Mouse (Mus musculus): ENCODE results near the gene Ano6. TPM values are rescaled to one million over a fixed set of nuclear protein-coding genes. Genes with fewer than 3 reads are reported as not detected.
A peak's percentile ranks its signal among the peaks of the same experiment; 100 is the strongest.

Ano6 gene
- total and polyA plus RNA-seq, 3 experiments: 14.9 to 27.0 (median 18.4) TPM

DNA sequence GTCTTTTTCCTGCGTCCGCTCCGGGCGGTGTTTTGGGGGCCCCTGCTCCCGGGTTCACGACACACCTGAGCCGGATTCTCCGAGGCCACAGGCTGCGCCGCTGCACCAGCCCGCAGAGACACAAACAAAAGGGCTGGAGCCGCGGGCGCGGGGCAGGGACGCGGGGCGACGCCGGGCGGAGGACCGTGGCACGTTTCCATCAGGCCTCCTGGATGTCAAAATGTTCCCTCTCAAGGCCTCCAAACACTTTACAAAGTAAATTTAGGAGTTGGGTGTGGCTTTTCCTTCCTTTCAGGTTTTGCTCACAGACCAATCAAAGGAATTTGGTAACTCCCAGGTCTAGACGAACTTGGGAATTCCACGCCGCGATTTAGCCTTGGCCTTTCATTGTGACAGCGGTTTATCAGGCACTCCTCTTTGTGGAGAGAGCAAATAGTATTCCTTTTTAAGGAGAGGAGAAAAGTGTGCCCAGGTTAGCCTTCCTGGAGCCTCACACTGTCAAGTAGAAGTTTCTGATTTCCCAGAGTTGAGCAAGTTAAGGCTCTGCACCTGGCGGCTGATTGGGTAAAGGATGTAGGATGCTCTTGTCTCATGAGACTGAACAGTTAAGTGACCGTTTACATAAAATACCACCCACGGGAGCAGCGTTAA is 623 bp downstream of the Ano6 start:
- dilution Hi-C loops (cut with MboI; ENCODE audit: extremely low pct_ligation_motif_present, extremely low pct_unique_long_range_greater_than_20kb, low sequenced_read_pairs): no loop called here
- H3K36me3 ChIP-seq (replicated peaks in 1 of 2; ENCODE audit: control insufficient read depth in 1 of 2, insufficient read depth in 1 of 2, low read length in 1 of 2): peaks cover 0 to 16% of the 10 kb centered on the region in 2 experiments
- TF ChIP-seq TCF12 (IDR thresholded peaks at IDR 0.05; ENCODE audit: low read depth, low read length) (no peak), MAZ (IDR thresholded peaks at IDR 0.05; ENCODE audit: low read depth, low read length) (no peak), ETS1 (conservative IDR thresholded peaks at IDR 0.05; ENCODE audit: low read depth, low read length) (no peak), CTCF (conservative IDR thresholded peaks at IDR 0.05 in 1 of 2, IDR thresholded peaks at IDR 0.05 in 1 of 2; ENCODE audit: low read depth in 2 of 2, low read length in 2 of 2) (no peak), CHD1 (IDR thresholded peaks at IDR 0.05; ENCODE audit: low read depth, low read length) (no peak), USF1 (IDR thresholded peaks at IDR 0.05; ENCODE audit: low read depth, low read length) (no peak), IRF4 (IDR thresholded peaks at IDR 0.05; ENCODE audit: low read depth, low read length) (no peak), E2F4 (IDR thresholded peaks at IDR 0.05; ENCODE audit: insufficient replicate concordance, low read depth, low read length) (no peak), POLR2AphosphoS2 (IDR thresholded peaks at IDR 0.05; ENCODE audit: low read depth, low read length) (no peak)
- in situ Hi-C loops (cut with MboI; ENCODE audit: low pct_ligation_motif_present, low pct_unique_long_range_greater_than_20kb, low sequenced_read_pairs): no loop called here
- no peaks in the 10 kb centered on the region for H3K27me3 ChIP-seq (replicated peaks)
- H3K4me3 ChIP-seq (replicated peaks in 1 of 3; ENCODE audit: low read depth in 2 of 3, low read length in 2 of 3, poor library complexity in 1 of 3): peak overlapping the region; percentile 84 to 91 (median 84)
- H3K4me1 ChIP-seq (ENCODE audit: control insufficient read depth in 1 of 2, insufficient read depth in 2 of 2): peaks cover 12 to 51% of the 10 kb centered on the region in 2 experiments
- peaks cover 4% of the 10 kb centered on the region for H3K9me3 ChIP-seq (replicated peaks; ENCODE audit: low read length)
- peaks cover 40% of the 10 kb centered on the region for H3K79me2 ChIP-seq (replicated peaks; ENCODE audit: control insufficient read depth, extremely low read depth, insufficient read depth, poor library complexity, severe bottlenecking)
- H3K27ac ChIP-seq (ENCODE audit: insufficient read depth, low read depth): peak overlapping the region; percentile 48; the same call in 1 of the 2 replicates
- H3K9ac ChIP-seq (ENCODE audit: insufficient read depth, low read depth): peak overlapping the region; percentile 91
- DNase-seq (ENCODE audit: extremely low read depth): no peak
- peak overlapping the region; percentile 92 for H3K4me2 ChIP-seq (ENCODE audit: insufficient read depth, low read depth, poor library complexity, severe bottlenecking)

- Histone ChIP-seq H3K27me3 (replicated peaks) (no peaks in the 10 kb centered on the region), H3K79me2 (replicated peaks; ENCODE audit: control insufficient read depth, extremely low read depth, insufficient read depth, poor library complexity, severe bottlenecking) (peaks cover 40% of the 10 kb centered on the region), H3K27ac (ENCODE audit: insufficient read depth, low read depth) (peak overlapping the region; percentile 48; the same call in 1 of the 2 replicates), H3K36me3 (replicated peaks in 1 of 2; ENCODE audit: control insufficient read depth in 1 of 2, insufficient read depth in 1 of 2, low read length in 1 of 2) (peaks cover 0 to 13% of the 10 kb centered on the region in 2 experiments), H3K9ac (ENCODE audit: insufficient read depth, low read depth) (peak overlapping the region; percentile 91), H3K4me3 (replicated peaks in 1 of 3; ENCODE audit: low read depth in 2 of 3, low read length in 2 of 3, poor library complexity in 1 of 3) (peak overlapping the region; percentile 84 to 91 (median 84)), H3K9me3 (replicated peaks; ENCODE audit: low read length) (peaks cover 4% of the 10 kb centered on the region), H3K4me2 (ENCODE audit: insufficient read depth, low read depth, poor library complexity, severe bottlenecking) (peak overlapping the region; percentile 92), H3K4me1 (ENCODE audit: control insufficient read depth in 1 of 2, insufficient read depth in 2 of 2) (peaks cover 12 to 56% of the 10 kb centered on the region in 2 experiments)
- DNase-seq (ENCODE audit: extremely low read depth): no peak
- dilution Hi-C loops (cut with MboI; ENCODE audit: extremely low pct_ligation_motif_present, extremely low pct_unique_long_range_greater_than_20kb, low sequenced_read_pairs): no loop called here
- no peak for TF ChIP-seq EP300 (IDR thresholded peaks at IDR 0.05; ENCODE audit: low read length)
- in situ Hi-C loops (cut with MboI; ENCODE audit: low pct_ligation_motif_present, low pct_unique_long_range_greater_than_20kb, low sequenced_read_pairs): no loop called here
These were observed 1.2 kb downstream of the Ano6 start for GRCm38 (mm10) chr15:95791855-95792254.

All from CH12.LX (cell line).